Mouse (Mus musculus): ENCODE data around the gene Abl2. TPM values are rescaled to one million over a fixed set of nuclear protein-coding genes. Genes with fewer than 3 reads are reported as not detected.

The Abl2 gene
- polyA plus RNA-seq, 1 experiment: 4.3 TPM

DNA sequence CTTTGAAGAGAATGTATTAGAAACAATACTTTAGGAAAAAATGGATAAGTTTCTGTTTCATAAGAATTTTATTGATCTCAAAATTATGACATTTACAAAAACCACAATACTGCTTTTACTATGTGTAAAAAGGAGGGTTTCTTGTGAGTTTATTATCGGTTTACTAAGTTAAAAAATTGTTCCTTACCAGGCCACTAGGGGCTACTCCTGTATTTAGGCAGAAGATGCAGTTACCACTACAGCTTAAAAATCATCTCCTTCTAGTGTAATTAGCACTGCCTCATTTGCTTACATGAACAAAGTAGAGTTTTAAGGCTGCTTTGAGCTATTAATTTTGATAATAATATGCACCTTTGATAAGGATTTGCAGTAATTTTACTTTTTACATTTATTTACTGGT is 25.6 kb downstream of the Abl2 start:
- 60% methylated on average over 1 of the region's 1 CpGs for WGBS

DNA sequence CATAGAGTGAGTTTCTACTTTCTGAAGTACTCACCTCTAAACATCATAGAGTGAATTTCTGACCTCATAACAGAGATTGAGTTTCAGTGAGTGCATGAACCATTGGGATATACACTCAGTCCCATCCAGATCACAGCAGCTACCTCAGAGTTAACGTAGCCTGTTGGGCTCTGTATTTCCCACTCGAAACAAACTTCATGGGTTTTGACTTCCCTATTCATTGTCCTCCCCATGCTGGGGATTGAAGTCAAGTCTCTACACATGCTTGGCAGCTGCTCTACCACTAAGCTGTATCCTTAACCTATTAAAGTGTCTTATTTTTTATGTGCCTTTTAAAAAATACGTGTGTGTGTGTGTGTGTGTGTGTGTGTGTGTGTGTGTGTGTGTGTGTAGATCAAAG is 26.9 kb downstream of the Abl2 start:
- TF ChIP-seq CTCF (IDR thresholded peaks at IDR 0.05; ENCODE audit: extremely low read depth, insufficient read length, insufficient replicate concordance, low read depth, low read length) (no peak), POLR2A (IDR thresholded peaks at IDR 0.05; ENCODE audit: low read depth, low read length) (no peak)
- no peak overlapping the region for H3K4me3 ChIP-seq (ENCODE audit: low read depth, low read length)
- H3K36me3 ChIP-seq (ENCODE audit: control insufficient read depth, insufficient read depth, low read length): no peaks in the 10 kb centered on the region
- H3K27ac ChIP-seq (ENCODE audit: insufficient read depth, low read depth, low read length): no peak overlapping the region
- WGBS: 69% methylated on average over 3 of the region's 3 CpGs
- no peaks in the 10 kb centered on the region for H3K4me1 ChIP-seq (ENCODE audit: control insufficient read depth, insufficient read depth, insufficient read length, low read length)
- no peaks in the 10 kb centered on the region for H3K27me3 ChIP-seq (ENCODE audit: control insufficient read depth, insufficient read depth, low read length)

More for the DNA sequence above, 25.6 kb downstream of the Abl2 start:
- Histone ChIP-seq H3K27me3 (ENCODE audit: control insufficient read depth, insufficient read depth, low read length) (no peaks in the 10 kb centered on the region), H3K4me1 (ENCODE audit: control insufficient read depth, insufficient read depth, insufficient read length, low read length) (no peaks in the 10 kb centered on the region), H3K36me3 (ENCODE audit: control insufficient read depth, insufficient read depth, low read length) (no peaks in the 10 kb centered on the region), H3K4me3 (ENCODE audit: low read depth, low read length) (no peak overlapping the region), H3K27ac (ENCODE audit: insufficient read depth, low read depth, low read length) (no peak overlapping the region)
- TF ChIP-seq CTCF (IDR thresholded peaks at IDR 0.05; ENCODE audit: extremely low read depth, insufficient read length, insufficient replicate concordance, low read depth, low read length) (no peak), POLR2A (IDR thresholded peaks at IDR 0.05; ENCODE audit: low read depth, low read length) (no peak)

DNA sequence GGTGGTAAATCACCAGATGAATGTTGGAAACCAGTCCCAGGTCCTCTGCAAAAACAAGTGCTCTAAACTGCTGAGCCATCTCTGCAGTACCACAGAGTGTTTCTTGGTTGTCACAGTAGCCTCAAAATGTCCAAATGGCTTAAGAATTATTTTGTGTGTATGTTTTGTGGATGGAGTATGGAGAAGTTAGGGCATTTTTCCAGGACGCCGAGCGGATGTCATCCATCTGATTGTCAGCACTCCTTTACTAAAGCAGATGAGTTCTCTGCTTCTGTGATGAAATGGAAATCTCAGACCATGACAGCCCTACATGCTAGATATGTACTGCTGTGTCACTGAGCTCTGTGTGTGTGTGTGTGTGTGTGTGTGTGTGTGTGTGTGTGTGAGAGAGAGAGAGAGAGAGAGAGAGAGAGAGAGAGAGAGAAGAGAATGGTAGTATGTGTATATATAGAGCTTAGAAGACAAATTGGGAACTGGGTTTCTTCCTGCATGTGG is 31.3 kb downstream of the Abl2 start:
- WGBS: 85% methylated on average over 3 of the region's 3 CpGs

DNA sequence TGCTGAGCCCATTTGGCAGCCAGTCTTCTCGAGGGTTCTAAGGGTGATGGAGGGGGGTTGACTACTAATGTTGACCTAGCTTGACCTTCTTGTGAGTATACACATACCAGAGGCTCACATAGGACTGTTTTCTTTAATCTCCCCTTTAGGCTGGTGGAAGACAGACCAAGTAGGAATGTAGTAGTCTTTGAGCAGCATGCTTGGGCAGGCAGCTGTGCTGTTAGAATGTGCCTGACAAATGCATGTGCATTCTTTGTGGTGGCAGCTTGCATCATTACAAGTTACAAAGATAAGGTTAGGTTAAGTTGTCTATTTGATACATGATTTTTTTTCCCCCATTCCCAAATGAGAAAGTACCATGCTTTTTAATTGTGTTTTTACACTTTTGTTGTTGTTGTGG is 31.8 kb downstream of the Abl2 start:
- no peak overlapping the region for H3K27ac ChIP-seq (ENCODE audit: insufficient read depth, low read depth, low read length)
- WGBS: 33% methylated on average over 1 of the region's 1 CpGs
- H3K27me3 ChIP-seq (ENCODE audit: control insufficient read depth, insufficient read depth, low read length): no peaks in the 10 kb centered on the region
- H3K4me3 ChIP-seq (ENCODE audit: low read depth, low read length): no peak overlapping the region
- no peaks in the 10 kb centered on the region for H3K4me1 ChIP-seq (ENCODE audit: control insufficient read depth, insufficient read depth, insufficient read length, low read length)
- H3K36me3 ChIP-seq (ENCODE audit: control insufficient read depth, insufficient read depth, low read length): no peaks in the 10 kb centered on the region
- no peak for TF ChIP-seq CTCF (IDR thresholded peaks at IDR 0.05; ENCODE audit: extremely low read depth, insufficient read length, insufficient replicate concordance, low read depth, low read length)

More for the DNA sequence above, 31.3 kb downstream of the Abl2 start:
- Histone ChIP-seq H3K4me3 (ENCODE audit: low read depth, low read length) (no peak overlapping the region), H3K27ac (ENCODE audit: insufficient read depth, low read depth, low read length) (no peak overlapping the region), H3K36me3 (ENCODE audit: control insufficient read depth, insufficient read depth, low read length) (no peaks in the 10 kb centered on the region), H3K4me1 (ENCODE audit: control insufficient read depth, insufficient read depth, insufficient read length, low read length) (no peaks in the 10 kb centered on the region), H3K27me3 (ENCODE audit: control insufficient read depth, insufficient read depth, low read length) (no peaks in the 10 kb centered on the region)
- TF ChIP-seq CTCF (IDR thresholded peaks at IDR 0.05; ENCODE audit: extremely low read depth, insufficient read length, insufficient replicate concordance, low read depth, low read length) (no peak), POLR2A (IDR thresholded peaks at IDR 0.05; ENCODE audit: low read depth, low read length) (no peak)

DNA sequence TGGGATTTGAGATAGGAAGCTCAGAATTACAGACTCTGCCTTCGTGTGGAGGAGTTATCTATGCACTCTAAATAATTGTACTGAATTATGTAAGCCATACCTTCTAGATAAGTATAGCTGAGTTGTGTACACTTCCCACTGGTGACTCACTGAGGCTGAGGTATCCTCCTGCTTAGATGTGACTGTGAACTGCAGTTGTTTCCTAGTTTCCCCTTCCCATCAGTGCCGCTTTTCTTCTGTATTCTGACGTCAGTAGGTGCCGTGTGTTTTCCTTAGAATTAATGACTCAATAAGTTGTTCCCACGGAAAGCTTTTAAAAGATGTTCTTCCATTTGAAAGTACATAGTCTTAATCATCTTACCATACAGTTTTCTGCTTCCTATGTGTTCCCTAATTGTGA is 34.7 kb downstream of the Abl2 start:
- Histone ChIP-seq H3K27ac (ENCODE audit: insufficient read depth, low read depth, low read length) (no peak overlapping the region), H3K27me3 (ENCODE audit: control insufficient read depth, insufficient read depth, low read length) (no peaks in the 10 kb centered on the region), H3K4me3 (ENCODE audit: low read depth, low read length) (no peak overlapping the region), H3K4me1 (ENCODE audit: control insufficient read depth, insufficient read depth, insufficient read length, low read length) (no peaks in the 10 kb centered on the region), H3K36me3 (ENCODE audit: control insufficient read depth, insufficient read depth, low read length) (no peaks in the 10 kb centered on the region)
- WGBS: 74% methylated on average over 5 of the region's 5 CpGs
- TF ChIP-seq POLR2A (IDR thresholded peaks at IDR 0.05; ENCODE audit: low read depth, low read length): no peak
- no peak for TF ChIP-seq CTCF (IDR thresholded peaks at IDR 0.05; ENCODE audit: extremely low read depth, insufficient read length, insufficient replicate concordance, low read depth, low read length)

DNA sequence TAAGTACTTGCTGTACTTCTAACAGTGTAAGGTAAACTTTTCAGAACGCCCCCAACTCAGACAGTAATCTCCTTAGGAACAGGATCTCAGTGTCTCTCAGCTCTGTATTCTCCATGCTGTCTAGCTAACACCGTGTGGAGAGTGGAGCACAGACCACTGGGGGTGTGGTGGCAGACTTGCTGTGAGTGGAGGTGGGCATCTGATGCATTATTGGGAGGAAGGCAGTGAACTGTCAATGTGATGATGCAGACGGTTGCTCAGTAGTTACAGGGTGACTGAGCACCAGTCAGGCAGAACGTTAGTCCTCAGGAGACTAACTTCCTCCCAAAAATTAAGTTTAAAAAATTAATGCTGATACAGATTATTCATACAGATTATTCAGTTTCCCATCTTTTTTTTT is 38.5 kb downstream of the Abl2 start:
- H3K4me3 ChIP-seq (ENCODE audit: low read depth, low read length): no peak overlapping the region
- no peaks in the 10 kb centered on the region for H3K4me1 ChIP-seq (ENCODE audit: control insufficient read depth, insufficient read depth, insufficient read length, low read length)
- 92% methylated on average over 4 of the region's 4 CpGs for WGBS
- no peak overlapping the region for H3K27ac ChIP-seq (ENCODE audit: insufficient read depth, low read depth, low read length)
- TF ChIP-seq CTCF (IDR thresholded peaks at IDR 0.05; ENCODE audit: extremely low read depth, insufficient read length, insufficient replicate concordance, low read depth, low read length) (no peak), POLR2A (IDR thresholded peaks at IDR 0.05; ENCODE audit: low read depth, low read length) (no peak)
- H3K36me3 ChIP-seq (ENCODE audit: control insufficient read depth, insufficient read depth, low read length): no peaks in the 10 kb centered on the region
- H3K27me3 ChIP-seq (ENCODE audit: control insufficient read depth, insufficient read depth, low read length): no peaks in the 10 kb centered on the region

DNA sequence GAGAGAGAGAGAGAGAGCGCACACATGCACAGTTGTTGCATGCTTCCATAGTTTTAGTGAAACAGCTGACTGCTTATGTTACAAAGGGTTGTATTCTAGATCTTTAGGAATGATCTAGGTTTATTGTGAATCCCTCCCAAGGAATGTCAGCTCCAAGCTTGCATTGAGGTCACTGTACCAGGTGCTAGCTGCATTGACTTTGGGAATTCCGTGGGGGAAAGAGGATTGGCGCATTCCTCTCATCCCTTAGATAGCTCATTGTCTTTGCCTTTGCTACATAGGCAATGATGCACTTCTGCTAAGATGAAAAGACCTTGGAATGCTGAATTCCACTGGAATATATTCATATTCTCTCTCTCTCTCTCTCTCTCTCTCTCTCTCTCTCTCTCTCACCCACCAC is 44.0 kb downstream of the Abl2 start:
- Histone ChIP-seq H3K27me3 (ENCODE audit: control insufficient read depth, insufficient read depth, low read length) (no peaks in the 10 kb centered on the region), H3K4me1 (ENCODE audit: control insufficient read depth, insufficient read depth, insufficient read length, low read length) (no peaks in the 10 kb centered on the region; the same call in 1 of the 2 replicates), H3K36me3 (ENCODE audit: control insufficient read depth, insufficient read depth, low read length) (no peaks in the 10 kb centered on the region), H3K4me3 (ENCODE audit: low read depth, low read length) (no peak overlapping the region), H3K27ac (ENCODE audit: insufficient read depth, low read depth, low read length) (no peak overlapping the region)
- 89% methylated on average over 3 of the region's 3 CpGs for WGBS
- TF ChIP-seq POLR2A (IDR thresholded peaks at IDR 0.05; ENCODE audit: low read depth, low read length): no peak
- TF ChIP-seq CTCF (IDR thresholded peaks at IDR 0.05; ENCODE audit: extremely low read depth, insufficient read length, insufficient replicate concordance, low read depth, low read length): no peak

Measured in small intestine, adult 2 months (tissue).